Comparison of ENCODE assay signal across 10 mouse cellular contexts in the genomic region with DNA sequence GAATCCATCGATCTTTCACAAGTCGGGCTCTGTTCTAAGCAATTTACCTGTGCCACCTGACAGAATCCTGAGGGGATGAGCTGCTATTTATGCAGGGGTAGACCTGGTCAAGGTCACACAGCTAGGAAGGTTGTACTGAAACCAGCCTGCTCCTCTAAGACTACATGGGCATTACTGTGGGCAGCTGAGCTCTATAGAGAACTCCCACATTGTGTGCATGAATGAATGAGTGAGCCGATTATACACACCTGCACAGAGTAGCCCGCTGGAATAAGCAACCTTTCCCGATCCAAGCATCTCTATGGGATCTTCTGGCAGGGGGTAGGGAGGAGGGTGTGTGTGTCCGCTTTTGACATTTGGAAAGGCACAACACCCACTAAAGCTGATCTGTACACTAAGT. TPM values are rescaled to one million over a fixed set of nuclear protein-coding genes. Genes with fewer than 3 reads are reported as not detected.
DNase-seq lines count a peak whose midpoint lies in the region; ATAC-seq and TF ChIP-seq lines count a peak whose summit lies in the region.
"Had no signal": no experiment of that assay in that cellular context is flagged by ENCODE, and none has a peak within 500 bp of the region (broad histone marks: within the 10 kb centered on the region; RNA-seq: fewer than 3 reads in every experiment).

No protein-coding gene starts in this region.

- TF ChIP-seq CTCF in forebrain, postnatal 0 days (IDR thresholded peaks at IDR 0.05; ENCODE audit: low read depth) = no peak

- peak overlapping the region; percentile 84 for H3K27ac ChIP-seq in kidney, embryonic 15.5 days
- 0 out of 2 replicates have a peak overlapping the region, but pooled peaks have one; percentile 77 for H3K27ac ChIP-seq in embryonic facial prominence, embryonic 10.5 days (replicated peaks)
- no peak overlapping the region for H3K27ac ChIP-seq in forebrain, postnatal 0 days (ENCODE audit: low read depth, low read length)
- H3K27ac ChIP-seq in midbrain, embryonic 12.5 days (replicated peaks) = no peak overlapping the region

- H3K9me3 ChIP-seq in kidney, embryonic 15.5 days (replicated peaks) = no peaks in the 10 kb centered on the region
- no peaks in the 10 kb centered on the region for H3K9me3 ChIP-seq in embryonic facial prominence, embryonic 10.5 days
- no peaks in the 10 kb centered on the region for H3K9me3 ChIP-seq in forebrain, postnatal 0 days (ENCODE audit: low read length)
- H3K9me3 ChIP-seq in midbrain, embryonic 12.5 days = no peaks in the 10 kb centered on the region

- peak; percentile 17 for ATAC-seq in kidney, embryonic 15.5 days (replicated peaks; ENCODE audit: low FRiP score)
- ATAC-seq in forebrain, postnatal 0 days = peak; percentile 10; the same call in 1 of the 2 replicates
- ATAC-seq in midbrain, embryonic 12.5 days (ENCODE audit: low FRiP score, low read depth) = no peak

- H3K9ac ChIP-seq in kidney, embryonic 15.5 days = no peak overlapping the region
- no peak overlapping the region for H3K9ac ChIP-seq in forebrain, postnatal 0 days
- H3K9ac ChIP-seq in midbrain, embryonic 12.5 days (replicated peaks) = peak overlapping the region; percentile 24

- H3K4me2 ChIP-seq in kidney, embryonic 15.5 days = no peak overlapping the region
- no peak overlapping the region for H3K4me2 ChIP-seq in forebrain, postnatal 0 days (ENCODE audit: low read depth)
- H3K4me2 ChIP-seq in midbrain, embryonic 12.5 days (replicated peaks) = no peak overlapping the region

- H3K4me3 ChIP-seq in kidney, embryonic 15.5 days (replicated peaks) = no peak overlapping the region
- no peak overlapping the region for H3K4me3 ChIP-seq in embryonic facial prominence, embryonic 10.5 days
- no peak overlapping the region for H3K4me3 ChIP-seq in forebrain, postnatal 0 days (ENCODE audit: low read depth, low read length)
- H3K4me3 ChIP-seq in midbrain, embryonic 12.5 days = no peak overlapping the region

- no peak for DNase-seq in kidney, adult 18-20 months
- DNase-seq in embryonic facial prominence, embryonic 10.5 days (ENCODE audit: low spot score) = no peak
- DNase-seq in forebrain, postnatal 0 days = no peak
- no peak for DNase-seq in frontal cortex, postnatal 36 days (ENCODE audit: low spot score in 2 of 2)
- DNase-seq in embryo, embryonic 10.5 days (ENCODE audit: low spot score) = no peak
- DNase-seq: cerebellum, adult 11 months; thymus, postnatal 36 days had no signal

- H3K36me3 ChIP-seq in kidney, embryonic 15.5 days = no peaks in the 10 kb centered on the region
- H3K36me3 ChIP-seq in embryonic facial prominence, embryonic 10.5 days (replicated peaks) = no peaks in the 10 kb centered on the region
- no peaks in the 10 kb centered on the region for H3K36me3 ChIP-seq in forebrain, postnatal 0 days (ENCODE audit: insufficient read depth)
- no peaks in the 10 kb centered on the region for H3K36me3 ChIP-seq in midbrain, embryonic 12.5 days

- WGBS in kidney, embryonic 15.5 days = 73% methylated on average over 6 of the region's 6 CpGs
- WGBS in embryonic facial prominence, embryonic 10.5 days = 83% methylated on average over 6 of the region's 6 CpGs
- WGBS in forebrain, postnatal 0 days = 77% methylated on average over 6 of the region's 6 CpGs
- WGBS in midbrain, embryonic 12.5 days = 80% methylated on average over 6 of the region's 6 CpGs

- H3K27me3 ChIP-seq in kidney, embryonic 15.5 days = no peaks in the 10 kb centered on the region
- no peaks in the 10 kb centered on the region for H3K27me3 ChIP-seq in embryonic facial prominence, embryonic 10.5 days (replicated peaks; ENCODE audit: low read depth, poor library complexity, severe bottlenecking)
- H3K27me3 ChIP-seq in forebrain, postnatal 0 days (ENCODE audit: insufficient read depth, low read length) = no peaks in the 10 kb centered on the region
- no peaks in the 10 kb centered on the region for H3K27me3 ChIP-seq in midbrain, embryonic 12.5 days

- peaks cover 32% of the 10 kb centered on the region for H3K4me1 ChIP-seq in kidney, embryonic 15.5 days
- peaks cover 24% of the 10 kb centered on the region for H3K4me1 ChIP-seq in embryonic facial prominence, embryonic 10.5 days
- H3K4me1 ChIP-seq in forebrain, postnatal 0 days (ENCODE audit: insufficient read depth) = peaks cover 6% of the 10 kb centered on the region; the same call in 1 of the 2 replicates
- H3K4me1 ChIP-seq in midbrain, embryonic 12.5 days = peaks cover 5% of the 10 kb centered on the region

RNA-seq across cellular contexts. Expression of a gene that starts 31.8 kb away (rescaled TPM):
- not detected in 2 replicates for polyA plus RNA-seq in kidney, embryonic 15.5 days (2015; fragmentation: Nextera tagmentation; extraction: Ambion mirVana)
- not detected in 2 replicates for polyA plus RNA-seq in embryonic facial prominence, embryonic 10.5 days (2016; fragmentation: Nextera tagmentation; extraction: Ambion mirVana)
- not detected in 2 replicates for total RNA-seq in forebrain, postnatal 0 days (2014; rRNA removed)
- not detected in 2 replicates for polyA plus RNA-seq in forebrain, postnatal 0 days (2015; fragmentation: Nextera tagmentation; extraction: Ambion mirVana)
- polyA plus RNA-seq in midbrain, embryonic 12.5 days (2016; fragmentation: Nextera tagmentation; extraction: Ambion mirVana) = not detected in 2 replicates
- total RNA-seq: ES-E14 had no signal

RNA-seq across cellular contexts. Expression of a gene that starts 46.3 kb away (rescaled TPM):
- 7.0 and 8.2 TPM in 2 replicates for polyA plus RNA-seq in kidney, embryonic 15.5 days (2015; fragmentation: Nextera tagmentation; extraction: Ambion mirVana)
- polyA plus RNA-seq in embryonic facial prominence, embryonic 10.5 days (2016; fragmentation: Nextera tagmentation; extraction: Ambion mirVana) = 12.4 and 13.7 TPM in 2 replicates
- total RNA-seq in forebrain, postnatal 0 days (2014; rRNA removed) = 0.76 and 1.5 TPM in 2 replicates
- polyA plus RNA-seq in forebrain, postnatal 0 days (2015; fragmentation: Nextera tagmentation; extraction: Ambion mirVana) = 1.2 and 1.8 TPM in 2 replicates
- 8.4 and 9.3 TPM in 2 replicates for polyA plus RNA-seq in midbrain, embryonic 12.5 days (2016; fragmentation: Nextera tagmentation; extraction: Ambion mirVana)

RNA-seq across cellular contexts. Expression of a gene that starts 48.6 kb away (rescaled TPM):
- 29.1 and 30.6 TPM in 2 replicates for polyA plus RNA-seq in kidney, embryonic 15.5 days (2015; fragmentation: Nextera tagmentation; extraction: Ambion mirVana)
- 27.5 and 28.8 TPM in 2 replicates for polyA plus RNA-seq in embryonic facial prominence, embryonic 10.5 days (2016; fragmentation: Nextera tagmentation; extraction: Ambion mirVana)
- total RNA-seq in forebrain, postnatal 0 days (2014; rRNA removed) = 26.2 and 29.8 TPM in 2 replicates
- polyA plus RNA-seq in forebrain, postnatal 0 days (2015; fragmentation: Nextera tagmentation; extraction: Ambion mirVana) = 12.2 and 16.6 TPM in 2 replicates
- 50.9 and 60.7 TPM in 2 replicates for polyA plus RNA-seq in midbrain, embryonic 12.5 days (2016; fragmentation: Nextera tagmentation; extraction: Ambion mirVana)

Comparison
In these comparisons a context has a peak if more than half of its experiments do, and no peak if none do; other contexts are left out.
1. H3K27ac ChIP-seq: peak in kidney, embryonic 15.5 days (single experiment) and embryonic facial prominence, embryonic 10.5 days (single experiment); none in forebrain, postnatal 0 days (single experiment) and midbrain, embryonic 12.5 days (single experiment).